Mouse (Mus musculus) neural tube, embryonic 15.5 days (tissue): ENCODE data around the gene Mad1l1. TPM values are rescaled to one million over a fixed set of nuclear protein-coding genes. Genes with fewer than 3 reads are reported as not detected.
A peak's percentile ranks its signal among the peaks of the same experiment; 100 is the strongest.
"Not testable (repeated sequence)": the region's sequence is repeated elsewhere in the genome, so short reads cannot be mapped to it uniquely, and the experiment has no call there.

ENCODE experiments used
- ATAC-seq: fragments of 200-750 bp; cut with Nextera tagmentation; 2 replicates; pipeline ENCODE4 v1.8.0; 2017; ENCODE audit warnings: mild to moderate bottlenecking, moderate TSS enrichment, moderate library complexity; ENCODE audit not compliant: low FRiP score
- H3K27ac ChIP-seq: fragments of 300-500 bp; sonication (generic); replicated peaks from 2 replicates; pipeline ENCODE4 v1.5.1; 2015; ENCODE audit warnings: mild to moderate bottlenecking, inconsistent platforms
- H3K27me3 ChIP-seq: fragments of 300-500 bp; sonication (generic); replicated peaks from 2 replicates; pipeline ENCODE4 v1.6.1; 2015; ENCODE audit warnings: inconsistent platforms
- H3K36me3 ChIP-seq: fragments of 300-500 bp; sonication (generic); 2 replicates; pipeline ENCODE4 v1.6.1; 2015; ENCODE audit warnings: inconsistent platforms
- H3K4me1 ChIP-seq: fragments of 300-500 bp; sonication (generic); 2 replicates; pipeline ENCODE4 v1.6.1; 2015; ENCODE audit warnings: inconsistent platforms
- H3K4me2 ChIP-seq: fragments of 300-500 bp; sonication (generic); 2 replicates; pipeline ENCODE4 v1.6.1; 2015; ENCODE audit warnings: inconsistent platforms, mild to moderate bottlenecking, moderate library complexity
- H3K4me3 ChIP-seq: fragments of 300-500 bp; sonication (generic); replicated peaks from 2 replicates; pipeline ENCODE4 v1.5.1; 2015; ENCODE audit warnings: mild to moderate bottlenecking, inconsistent platforms
- H3K9ac ChIP-seq: fragments of 300-500 bp; sonication (generic); replicated peaks from 2 replicates; pipeline ENCODE4 v1.6.1; 2015; ENCODE audit warnings: mild to moderate bottlenecking, inconsistent platforms
- H3K9me3 ChIP-seq: fragments of 300-500 bp; sonication (generic); replicated peaks from 2 replicates; pipeline ENCODE4 v1.6.1; 2016; ENCODE audit warnings: inconsistent platforms
- WGBS: fragments of 180-500 bp; shearing (Covaris S2); methylation state at CpG from one replicate; pipeline ENCODE4 v1.1.7; 2015; ENCODE audit warnings: mixed read lengths; 5-methylcytosine and 5-hydroxymethylcytosine counted together
- polyA plus RNA-seq: library from polyadenylated mRNA; unstranded; fragments of >200 nt; fragmentation: Nextera tagmentation; extraction: Ambion mirVana; gene quantifications from 2 replicates; pipeline ENCODE4 v1.2.1, GENCODE M21; 2015

Mad1l1 gene
- polyA plus RNA-seq, result 29.6 and 34.3 TPM in 2 replicates

DNA sequence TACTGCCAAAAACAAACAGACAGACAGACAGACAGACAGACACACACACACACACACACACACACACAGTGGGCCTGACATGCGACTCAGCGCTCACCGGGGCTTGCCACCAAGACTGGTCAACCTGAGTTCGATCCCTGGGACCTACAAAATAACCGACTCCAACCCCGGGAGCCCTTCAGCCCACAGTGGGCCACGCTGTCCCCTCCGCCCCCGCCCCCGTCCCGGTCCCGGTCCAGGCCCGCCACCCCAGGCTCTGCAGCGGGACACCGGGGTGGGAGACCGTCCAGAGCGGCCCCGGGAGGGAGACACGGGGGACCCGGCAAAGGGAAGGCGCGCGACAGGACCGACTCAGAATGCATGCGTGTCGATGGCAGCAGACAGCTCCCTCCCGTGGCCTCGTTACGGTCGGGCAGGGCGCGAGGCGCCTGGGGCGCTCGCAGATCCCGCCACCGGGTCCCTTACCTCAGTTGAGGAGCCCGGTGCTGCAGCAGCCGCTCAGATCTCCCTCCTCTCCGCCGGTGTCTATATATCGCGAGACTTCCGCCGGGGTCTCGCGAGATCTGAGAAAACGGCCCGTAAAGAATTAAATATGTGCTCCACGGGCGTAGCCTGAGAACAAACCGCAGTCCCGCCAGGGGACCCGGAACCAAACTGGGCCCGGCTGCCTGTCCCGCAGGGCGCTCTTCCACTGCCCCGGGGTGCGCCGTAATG lies at the start of gene Mad1l1, which contains the start of gene Nudt1:
Gene Mad1l1 (minus strand): TSS at position 511 of the 714 bp plus-strand sequence.
Gene Nudt1 (plus strand): TSS at position 615 of the 714 bp plus-strand sequence.
- peaks cover 4% of the 10 kb centered on the region; the same call in 1 of the 2 replicates for H3K36me3 ChIP-seq
- H3K9ac ChIP-seq, result peak within 1 kb of the TSS; percentile 97
- peak within 1 kb of the TSS; percentile 85 for H3K4me2 ChIP-seq
- under 1% methylated on average over 60 of the region's 60 CpGs for WGBS
- H3K27me3 ChIP-seq, result no peaks in the 10 kb centered on the region
- peak within 1 kb of the TSS; percentile 72 for H3K27ac ChIP-seq
- no peaks in the 10 kb centered on the region for H3K9me3 ChIP-seq
- H3K4me3 ChIP-seq, result peak within 1 kb of the TSS; percentile 81
- peaks cover 27% of the 10 kb centered on the region for H3K4me1 ChIP-seq
- ATAC-seq, result peak; percentile 92

DNA sequence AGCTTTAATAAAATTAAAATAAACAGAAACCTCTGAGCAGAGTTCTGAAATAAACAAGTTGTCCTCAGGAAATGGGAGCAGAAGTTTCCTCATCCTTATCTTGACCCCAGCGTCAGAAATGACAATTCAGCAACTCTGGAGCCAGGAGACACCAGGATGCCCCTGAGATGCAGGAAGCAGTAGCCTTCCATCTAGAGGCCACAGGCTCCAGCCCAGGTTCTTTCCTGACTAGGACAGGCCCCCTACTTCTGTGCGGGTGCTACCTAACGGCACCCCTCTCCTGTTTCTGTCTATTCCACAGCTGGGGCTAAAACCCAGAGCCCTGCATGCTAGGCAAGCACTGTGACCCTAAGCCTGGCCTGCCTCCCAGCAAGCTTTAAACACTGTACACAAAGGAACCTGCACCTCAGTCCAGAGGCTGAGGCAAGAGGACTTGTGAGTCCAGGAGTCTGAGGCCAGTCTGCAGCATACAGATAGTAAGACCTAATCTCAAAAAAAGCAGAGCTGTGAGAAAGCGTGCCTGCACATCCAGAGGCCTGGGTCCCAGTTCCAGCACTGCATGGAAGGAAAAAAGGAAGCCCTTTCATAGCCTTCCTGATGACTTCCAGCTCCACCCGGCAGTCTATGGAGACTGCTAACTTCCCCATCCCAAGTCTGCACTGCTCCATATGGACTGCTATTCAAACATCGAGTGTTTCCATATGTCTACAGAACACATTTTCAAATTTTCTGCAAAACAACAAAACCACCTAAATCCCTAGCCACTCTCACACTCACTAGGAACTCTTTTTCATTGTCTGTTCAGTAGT lies 49.3 kb upstream of the Mad1l1 start:
- Histone ChIP-seq H3K36me3 (no peaks in the 10 kb centered on the region), H3K4me1 (peaks cover 16% of the 10 kb centered on the region), H3K27me3 (no peaks in the 10 kb centered on the region), H3K9me3 (no peaks in the 10 kb centered on the region), H3K4me3 (no peak overlapping the region), H3K27ac (no peak overlapping the region), H3K9ac (no peak overlapping the region), H3K4me2 (no peak overlapping the region)
- 80% methylated on average over 6 of the region's 6 CpGs for WGBS
- no peak for ATAC-seq

DNA sequence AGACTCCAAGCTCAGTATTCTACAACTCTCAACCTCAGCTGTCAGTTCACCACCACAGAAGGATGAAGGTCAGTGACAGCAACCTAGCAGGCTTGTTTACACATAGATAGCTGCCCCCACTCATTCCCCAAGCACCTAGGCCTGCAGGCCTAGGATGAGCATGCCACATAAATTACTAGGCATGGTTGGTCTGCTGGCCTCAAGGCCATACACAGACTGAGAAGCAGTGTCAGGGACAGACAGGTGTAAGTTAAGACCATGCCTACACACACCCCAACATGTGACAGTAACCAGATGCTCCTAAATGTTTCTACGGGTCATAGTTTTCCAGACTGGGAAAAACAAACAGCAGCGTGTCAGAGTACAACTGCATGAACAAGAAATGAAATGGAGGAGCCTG lies 48.1 kb upstream of the Mad1l1 start:
- no peak overlapping the region for H3K4me3 ChIP-seq
- H3K4me2 ChIP-seq, result no peak overlapping the region
- no peaks in the 10 kb centered on the region for H3K27me3 ChIP-seq
- no peak overlapping the region for H3K9ac ChIP-seq
- no peak overlapping the region for H3K27ac ChIP-seq
- no peaks in the 10 kb centered on the region for H3K36me3 ChIP-seq
- H3K4me1 ChIP-seq, result peaks cover 13% of the 10 kb centered on the region
- H3K9me3 ChIP-seq, result no peaks in the 10 kb centered on the region
- ATAC-seq, result no peak
- 91% methylated on average over 2 of the region's 2 CpGs for WGBS

DNA sequence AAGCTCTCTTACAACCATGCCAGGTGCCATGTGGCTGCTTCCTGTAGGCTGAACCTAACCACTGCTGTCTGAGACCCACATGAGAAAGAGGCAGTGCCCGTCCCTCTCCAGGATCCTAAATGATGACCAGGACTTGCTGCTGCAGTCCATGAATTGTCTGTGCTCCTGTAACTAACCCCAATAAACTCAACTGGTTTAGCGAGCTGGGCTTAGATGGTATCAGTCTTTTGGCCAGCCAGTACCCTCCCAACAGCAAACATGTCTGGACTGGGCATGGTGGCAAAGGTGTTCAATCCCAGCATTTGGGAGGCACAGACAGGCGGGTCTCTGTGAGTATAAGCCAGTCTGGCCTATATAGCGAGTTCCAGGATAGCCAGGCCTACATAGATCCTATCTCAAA lies 47.6 kb upstream of the Mad1l1 start:
- H3K4me3 ChIP-seq, result no peak overlapping the region
- H3K9ac ChIP-seq, result no peak overlapping the region
- no peak for ATAC-seq
- no peaks in the 10 kb centered on the region for H3K36me3 ChIP-seq
- H3K27ac ChIP-seq, result no peak overlapping the region
- no peaks in the 10 kb centered on the region for H3K9me3 ChIP-seq
- H3K27me3 ChIP-seq, result no peaks in the 10 kb centered on the region
- WGBS, result 94% methylated on average over 4 of the region's 4 CpGs
- H3K4me1 ChIP-seq, result peaks cover 8% of the 10 kb centered on the region; the same call in 1 of the 2 replicates
- H3K4me2 ChIP-seq, result no peak overlapping the region

DNA sequence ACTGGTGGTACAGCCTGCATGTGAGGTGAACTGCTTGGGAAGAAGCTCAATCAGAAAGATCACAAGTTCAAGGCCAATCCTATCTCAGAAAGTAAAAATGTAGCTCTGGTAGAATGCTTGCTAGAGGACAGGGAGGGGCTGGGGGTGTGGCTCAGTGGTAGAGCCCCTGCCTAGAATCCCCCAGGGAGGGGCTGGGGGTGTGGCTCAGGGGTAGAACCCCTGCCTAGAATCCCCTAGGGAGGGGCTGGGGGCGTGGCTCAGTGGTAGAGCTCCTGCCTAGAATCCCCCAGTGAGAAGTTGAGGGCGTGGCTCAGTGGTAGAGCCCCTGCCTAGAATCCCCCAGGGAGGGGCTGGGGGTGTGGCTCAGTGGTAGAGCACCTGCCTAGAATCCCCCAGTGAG lies 46.8 kb upstream of the Mad1l1 start:
- not testable (repeated sequence) for H3K9ac ChIP-seq, H3K27me3 ChIP-seq, H3K9me3 ChIP-seq, H3K4me1 ChIP-seq, H3K4me2 ChIP-seq, H3K4me3 ChIP-seq, ATAC-seq, H3K36me3 ChIP-seq, H3K27ac ChIP-seq
- WGBS, result 86% methylated on average over 2 of the region's 2 CpGs

DNA sequence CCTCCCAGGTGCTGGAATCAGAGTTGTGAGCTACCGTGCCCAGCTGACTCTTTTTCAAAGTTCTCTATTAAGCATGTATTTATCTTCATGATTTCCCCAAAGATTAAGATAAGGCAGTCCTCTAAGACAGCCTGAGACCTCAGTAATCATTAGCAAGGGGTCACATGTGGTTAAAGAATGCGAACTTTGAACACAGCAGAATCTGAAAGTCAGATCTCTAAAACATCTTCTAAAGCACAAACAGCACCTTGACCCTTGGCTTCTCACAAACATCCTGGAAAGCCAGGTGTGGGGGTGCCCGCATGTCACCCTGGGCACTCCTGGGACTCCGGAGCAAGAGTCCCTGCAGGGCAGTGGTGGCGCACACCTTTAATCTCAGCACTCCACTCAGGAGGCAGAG lies 43.1 kb upstream of the Mad1l1 start:
- Histone ChIP-seq H3K4me3 (no peak overlapping the region), H3K9me3 (no peaks in the 10 kb centered on the region), H3K27ac (no peak overlapping the region), H3K9ac (no peak overlapping the region), H3K4me1 (no peaks in the 10 kb centered on the region), H3K4me2 (no peak overlapping the region), H3K27me3 (no peaks in the 10 kb centered on the region), H3K36me3 (no peaks in the 10 kb centered on the region)
- WGBS, result 94% methylated on average over 5 of the region's 5 CpGs
- no peak for ATAC-seq

DNA sequence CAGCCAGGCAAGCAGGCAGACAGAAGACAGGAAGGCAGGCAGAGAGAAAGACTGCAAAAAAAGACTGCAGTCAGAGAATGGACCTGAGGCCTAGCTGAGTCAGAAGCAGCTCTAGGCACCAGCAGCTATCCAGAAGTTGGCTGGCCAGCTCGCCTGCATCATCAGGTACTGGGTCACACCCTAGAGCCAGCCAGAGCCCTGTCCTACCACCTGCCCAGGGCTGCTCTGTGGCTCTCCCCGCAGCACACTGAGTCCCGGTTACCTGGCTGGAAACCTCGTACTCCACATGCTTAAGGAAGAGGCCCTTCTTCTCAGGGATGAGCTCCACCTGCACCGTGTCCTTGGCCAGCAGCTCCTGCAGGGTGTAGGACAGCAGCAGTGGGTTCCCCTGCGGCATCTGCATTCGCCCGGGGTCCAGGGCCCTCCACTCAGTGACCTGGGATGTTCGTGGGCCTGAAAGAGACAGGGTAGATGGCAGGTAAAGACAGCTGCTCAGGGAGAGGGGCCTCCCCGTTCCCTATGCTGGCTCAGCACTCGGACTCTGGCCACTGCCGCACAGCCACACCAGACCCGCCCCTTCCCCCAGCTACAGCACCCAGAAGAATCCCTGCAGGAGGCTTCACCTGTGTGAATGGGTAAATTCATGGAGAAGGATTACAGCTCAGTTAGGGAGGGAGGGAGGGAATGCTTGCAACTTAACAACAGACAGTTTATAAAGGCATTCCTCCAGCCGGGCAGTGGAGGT lies 38.8 kb upstream of the Mad1l1 start:
- no peaks in the 10 kb centered on the region for H3K9me3 ChIP-seq
- no peak overlapping the region for H3K27ac ChIP-seq
- H3K27me3 ChIP-seq, result no peaks in the 10 kb centered on the region
- H3K4me2 ChIP-seq, result no peak overlapping the region
- no peaks in the 10 kb centered on the region for H3K4me1 ChIP-seq
- H3K36me3 ChIP-seq, result peaks cover 24% of the 10 kb centered on the region
- ATAC-seq, result no peak
- 78% methylated on average over 14 of the region's 14 CpGs for WGBS
- H3K4me3 ChIP-seq, result no peak overlapping the region
- no peak overlapping the region for H3K9ac ChIP-seq

DNA sequence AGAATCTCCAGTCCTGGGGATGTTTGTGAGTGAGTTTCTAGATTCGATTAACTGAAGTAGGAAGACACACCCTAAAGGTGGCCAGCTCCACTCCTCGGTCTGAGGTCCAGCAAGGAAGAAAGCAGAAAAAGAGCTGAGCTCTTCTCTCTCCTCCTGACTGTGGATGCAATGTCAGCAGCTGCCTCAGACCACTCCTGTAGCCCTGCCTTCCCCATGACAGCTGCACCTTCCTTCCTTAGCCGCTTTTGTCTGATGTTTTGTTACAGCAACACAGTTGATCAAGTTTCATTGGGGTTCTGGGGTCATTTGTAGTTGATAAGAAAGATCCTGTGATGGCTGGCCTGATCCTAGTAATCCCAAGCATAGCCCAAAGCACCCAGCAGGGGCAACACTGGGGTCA lies 36.1 kb upstream of the Mad1l1 start:
- ATAC-seq, result no peak
- Histone ChIP-seq H3K9ac (no peak overlapping the region), H3K27ac (no peak overlapping the region), H3K9me3 (no peaks in the 10 kb centered on the region), H3K27me3 (no peaks in the 10 kb centered on the region), H3K4me1 (no peaks in the 10 kb centered on the region), H3K4me2 (no peak overlapping the region), H3K36me3 (peaks cover 51% of the 10 kb centered on the region), H3K4me3 (no peak overlapping the region)
- 94% methylated on average over 3 of the region's 3 CpGs for WGBS

DNA sequence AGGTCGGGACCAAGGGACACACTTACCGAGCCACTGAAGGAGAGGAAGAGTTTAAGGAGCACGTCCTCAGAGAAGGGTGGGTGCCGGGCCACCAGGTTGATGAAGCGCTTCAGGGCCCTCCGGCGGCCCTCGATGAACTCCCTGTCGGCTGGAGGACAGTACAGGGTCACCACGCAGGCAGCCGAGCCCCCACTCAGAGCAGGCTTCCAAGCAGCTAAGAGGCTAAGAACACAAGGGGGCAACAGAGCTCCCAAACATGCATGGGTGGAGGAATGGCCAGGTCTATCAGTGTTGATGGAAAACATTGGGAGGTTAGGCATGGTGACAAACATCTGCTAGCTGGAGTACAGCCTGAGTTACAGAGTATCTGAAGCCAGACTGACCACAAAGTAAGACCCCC lies 34.6 kb upstream of the Mad1l1 start:
- no peak for ATAC-seq
- Histone ChIP-seq H3K9ac (no peak overlapping the region), H3K4me2 (no peak overlapping the region), H3K4me1 (no peaks in the 10 kb centered on the region), H3K9me3 (no peaks in the 10 kb centered on the region), H3K27me3 (no peaks in the 10 kb centered on the region), H3K4me3 (no peak overlapping the region), H3K27ac (no peak overlapping the region), H3K36me3 (peaks cover 66% of the 10 kb centered on the region)
- WGBS, result 89% methylated on average over 11 of the region's 11 CpGs

DNA sequence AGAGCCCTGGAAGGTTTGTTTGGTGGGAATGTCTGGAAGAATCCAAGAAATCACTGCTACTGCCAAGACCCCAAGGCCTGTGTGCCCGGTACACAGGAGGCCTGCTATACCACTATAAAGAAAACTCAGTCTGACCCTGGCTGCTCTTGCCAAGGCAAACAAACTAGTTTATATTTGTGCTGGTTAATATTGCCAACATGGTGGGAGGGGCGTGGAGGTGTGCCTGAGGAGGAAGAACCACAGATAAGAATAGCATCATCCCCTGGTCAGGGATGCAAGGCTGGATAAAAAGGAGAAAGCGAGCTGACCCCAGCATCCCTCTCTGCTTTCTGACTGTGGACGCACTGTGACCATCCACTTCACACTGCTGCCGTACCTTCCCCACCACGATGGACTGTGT lies 31.0 kb upstream of the Mad1l1 start:
- Histone ChIP-seq H3K4me1 (no peaks in the 10 kb centered on the region), H3K27me3 (no peaks in the 10 kb centered on the region), H3K9ac (no peak overlapping the region), H3K9me3 (no peaks in the 10 kb centered on the region), H3K27ac (no peak overlapping the region), H3K4me3 (no peak overlapping the region), H3K36me3 (peaks cover 61% of the 10 kb centered on the region), H3K4me2 (no peak overlapping the region)
- 97% methylated on average over 6 of the region's 6 CpGs for WGBS
- no peak for ATAC-seq

DNA sequence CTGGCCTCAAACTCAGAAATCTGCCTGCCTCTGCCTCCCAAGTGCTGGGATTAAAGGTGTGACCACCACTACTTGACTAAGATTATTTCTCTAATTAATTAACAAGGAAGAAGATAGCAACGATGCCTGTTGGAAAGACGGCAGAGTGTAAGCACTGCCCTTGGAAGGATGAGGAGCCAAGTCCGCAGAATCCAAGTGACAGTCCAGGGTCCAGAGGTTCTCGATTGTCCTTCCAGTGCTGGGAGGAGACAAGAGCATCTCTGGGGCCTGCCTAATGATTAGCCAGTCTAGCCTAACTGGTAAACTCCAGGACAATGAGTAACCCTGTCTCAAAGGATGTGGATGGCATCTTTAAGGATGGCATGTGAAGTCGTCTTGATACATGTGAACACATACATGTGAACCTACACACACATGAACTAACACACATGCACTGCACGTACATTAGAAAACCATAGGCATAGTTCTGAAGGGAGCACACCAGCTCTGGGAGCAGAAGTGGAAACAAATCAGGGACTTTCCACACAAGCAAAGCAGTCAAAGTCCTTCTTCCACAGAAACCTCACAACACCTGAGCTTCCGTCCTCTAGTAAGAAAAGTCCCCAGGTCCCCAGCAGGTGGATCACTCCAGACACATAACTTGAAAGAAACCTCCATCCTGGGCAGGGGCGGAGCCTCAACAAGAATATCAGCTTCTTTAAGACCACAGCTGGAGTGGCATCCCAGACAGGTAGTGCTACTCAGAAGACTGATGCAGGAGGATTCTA lies 29.6 kb upstream of the Mad1l1 start:
- H3K4me1 ChIP-seq, result no peaks in the 10 kb centered on the region
- no peaks in the 10 kb centered on the region for H3K9me3 ChIP-seq
- H3K36me3 ChIP-seq, result peaks cover 58% of the 10 kb centered on the region
- H3K4me3 ChIP-seq, result no peak overlapping the region
- H3K4me2 ChIP-seq, result no peak overlapping the region
- H3K9ac ChIP-seq, result no peak overlapping the region
- H3K27me3 ChIP-seq, result no peaks in the 10 kb centered on the region
- H3K27ac ChIP-seq, result no peak overlapping the region
- 93% methylated on average over 8 of the region's 8 CpGs for WGBS
- ATAC-seq, result no peak
